Mouse (Mus musculus): Measurements from ENCODE around the gene Plagl2. TPM values are rescaled to one million over a fixed set of nuclear protein-coding genes. Genes with fewer than 3 reads are reported as not detected.

Plagl2 gene
- polyA plus RNA-seq, 1 experiment from 2014 or later: 15.5 TPM

Other genes starting within 250 kb of the Plagl2 start
- 127 and 131 TPM in 2 replicates for gene Pdrg1, start 226.0 kb downstream of the Plagl2 start, polyA plus RNA-seq (2016; fragmentation: Nextera tagmentation; extraction: Ambion mirVana)
- gene Xkr7, start 209.6 kb downstream of the Plagl2 start, polyA plus RNA-seq (2016; fragmentation: Nextera tagmentation; extraction: Ambion mirVana): 1.7 and 2.0 TPM in 2 replicates
- gene Ccm2l, start 175.5 kb downstream of the Plagl2 start, polyA plus RNA-seq (2016; fragmentation: Nextera tagmentation; extraction: Ambion mirVana): 2.8 and 3.3 TPM in 2 replicates
- 2.9 and 3.5 TPM in 2 replicates for gene Hck, start 133.0 kb downstream of the Plagl2 start, polyA plus RNA-seq (2016; fragmentation: Nextera tagmentation; extraction: Ambion mirVana)
- gene Tm9sf4, start 80.1 kb downstream of the Plagl2 start, polyA plus RNA-seq (2016; fragmentation: Nextera tagmentation; extraction: Ambion mirVana): 83.9 and 84.7 TPM in 2 replicates
- gene Tspyl3, start 16.0 kb downstream of the Plagl2 start, polyA plus RNA-seq (2016; fragmentation: Nextera tagmentation; extraction: Ambion mirVana): 13.7 and 14.9 TPM in 2 replicates
- 5.4 and 5.6 TPM in 2 replicates for gene Pofut1, start 107 bp upstream of the Plagl2 start, polyA plus RNA-seq (2016; fragmentation: Nextera tagmentation; extraction: Ambion mirVana)
- 12.3 and 12.7 TPM in 2 replicates for gene Kif3b, start 50.0 kb upstream of the Plagl2 start, polyA plus RNA-seq (2016; fragmentation: Nextera tagmentation; extraction: Ambion mirVana)
- gene Asxl1, start 104.4 kb upstream of the Plagl2 start, polyA plus RNA-seq (2016; fragmentation: Nextera tagmentation; extraction: Ambion mirVana): 19.1 and 23.7 TPM in 2 replicates